Mouse (Mus musculus): Measurements from ENCODE around the gene Ppp1r12b.

The Ppp1r12b gene

GRCm38 (mm10) chr1:134757230-134757629, 198.5 kb downstream of the Ppp1r12b start:
- peak; percentile 13 for DNase-seq

GRCm38 (mm10) chr1:134756190-134756873, 199.4 kb downstream of the Ppp1r12b start:
- peak; percentile 8 for DNase-seq

- DNase-seq = peak; percentile 13
These were observed 200.1 kb downstream of the Ppp1r12b start for GRCm38 (mm10) chr1:134755548-134756189.

- no peak for DNase-seq
These were observed 200.9 kb downstream of the Ppp1r12b start for GRCm38 (mm10) chr1:134754818-134755217.

GRCm38 (mm10) chr1:134753751-134754630, 201.8 kb downstream of the Ppp1r12b start:
- DNase-seq = peak; percentile 67

- no peak for DNase-seq
These were observed 203.3 kb downstream of the Ppp1r12b start for GRCm38 (mm10) chr1:134752447-134752846.

- DNase-seq = peak; percentile 75
These were observed 205.9 kb downstream of the Ppp1r12b start for GRCm38 (mm10) chr1:134749889-134750288.

- DNase-seq = peak; percentile 62
These were observed 208.2 kb downstream of the Ppp1r12b start for GRCm38 (mm10) chr1:134747236-134748174.

- peak; percentile 63 for DNase-seq
These were observed 210.1 kb downstream of the Ppp1r12b start for GRCm38 (mm10) chr1:134745648-134746047.

- no peak for DNase-seq
These were observed 213.6 kb downstream of the Ppp1r12b start for GRCm38 (mm10) chr1:134741946-134742661.

GRCm38 (mm10) chr1:134741433-134741832, 214.3 kb downstream of the Ppp1r12b start:
- DNase-seq = peak; percentile 70

GRCm38 (mm10) chr1:134737463-134737862, 218.3 kb downstream of the Ppp1r12b start:
- no peak for DNase-seq

GRCm38 (mm10) chr1:134733659-134734058, 222.1 kb downstream of the Ppp1r12b start:
- DNase-seq = no peak

- DNase-seq = peak; percentile 53
These were observed 228.5 kb downstream of the Ppp1r12b start for GRCm38 (mm10) chr1:134727256-134727655.

- no peak for DNase-seq
These were observed 229.3 kb downstream of the Ppp1r12b start for GRCm38 (mm10) chr1:134726480-134726879.

- DNase-seq = peak; percentile 68
These were observed 230.5 kb downstream of the Ppp1r12b start for GRCm38 (mm10) chr1:134725276-134725675.

- no peak for DNase-seq
These were observed 232.9 kb downstream of the Ppp1r12b start for GRCm38 (mm10) chr1:134722891-134723290.

GRCm38 (mm10) chr1:134721486-134721885, 234.3 kb downstream of the Ppp1r12b start:
- no peak for DNase-seq

- no peak for DNase-seq
These were observed 235.9 kb downstream of the Ppp1r12b start for GRCm38 (mm10) chr1:134719718-134720304.

GRCm38 (mm10) chr1:134715092-134715491, 240.7 kb downstream of the Ppp1r12b start:
- no peak for DNase-seq

GRCm38 (mm10) chr1:134714166-134714565, 241.6 kb downstream of the Ppp1r12b start:
- DNase-seq = no peak
